Comparison of ENCODE assay signal across 9 mouse cellular contexts in the genomic region with DNA sequence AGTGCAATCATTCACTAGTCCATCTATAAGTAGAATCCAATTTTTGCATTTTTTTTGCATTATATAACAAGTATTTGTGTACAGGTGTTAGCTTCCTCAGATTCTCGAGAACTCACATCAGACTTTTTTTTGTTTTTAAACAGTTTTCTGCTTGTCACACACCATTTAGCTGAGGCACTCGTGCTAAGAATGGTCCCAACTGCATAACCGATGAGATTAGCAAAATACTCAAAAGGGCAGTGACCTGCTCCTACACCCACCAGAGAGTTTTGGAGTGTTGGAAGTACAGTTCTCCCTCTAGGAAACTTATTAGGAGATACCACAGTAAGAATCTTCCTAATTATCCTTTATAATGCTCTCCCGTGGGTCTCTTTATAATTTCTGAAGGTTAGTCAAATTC. TPM values are rescaled to one million over a fixed set of nuclear protein-coding genes. Genes with fewer than 3 reads are reported as not detected.
DNase-seq lines count a peak whose midpoint lies in the region; ATAC-seq and TF ChIP-seq lines count a peak whose summit lies in the region.
"Had no signal": no experiment of that assay in that cellular context is flagged by ENCODE, and none has a peak within 500 bp of the region (broad histone marks: within the 10 kb centered on the region; RNA-seq: fewer than 3 reads in every experiment).

No protein-coding gene starts in this region.

- no peaks in the 10 kb centered on the region for H3K36me3 ChIP-seq in heart, adult 2 months (ENCODE audit: control insufficient read depth, insufficient read depth, low read length)
- peaks cover 0 to 7% of the 10 kb centered on the region in 2 experiments for H3K36me3 ChIP-seq in CH12.LX (replicated peaks in 1 of 2; ENCODE audit: control insufficient read depth in 1 of 2, insufficient read depth in 1 of 2, low read length in 1 of 2)
- H3K36me3 ChIP-seq in hindbrain, embryonic 12.5 days: no peaks in the 10 kb centered on the region
- H3K36me3 ChIP-seq in midbrain, embryonic 10.5 days: 0 out of 2 replicates have a peak, but pooled peaks cover 4% of the 10 kb centered on the region

- peak overlapping the region; percentile 97 for H3K4me2 ChIP-seq in CH12.LX (ENCODE audit: insufficient read depth, low read depth, poor library complexity, severe bottlenecking)
- peak overlapping the region; percentile 92 for H3K4me2 ChIP-seq in hindbrain, embryonic 12.5 days (replicated peaks)

- TF ChIP-seq POLR2A in heart, adult 2 months (IDR thresholded peaks at IDR 0.05; ENCODE audit: insufficient read depth, low read depth, low read length): no peak
- TF ChIP-seq POLR2A in CH12.LX (IDR thresholded peaks at IDR 0.05; ENCODE audit: low read depth, low read length): no peak

- TF ChIP-seq CTCF in heart, adult 2 months (IDR thresholded peaks at IDR 0.05): no peak
- TF ChIP-seq CTCF in CH12.LX (conservative IDR thresholded peaks at IDR 0.05 in 1 of 2, IDR thresholded peaks at IDR 0.05 in 1 of 2; ENCODE audit: low read depth in 2 of 2, low read length in 2 of 2): no peak

- no peaks in the 10 kb centered on the region for H3K27me3 ChIP-seq in heart, adult 2 months (ENCODE audit: control insufficient read depth, insufficient read depth, low read length)
- no peaks in the 10 kb centered on the region for H3K27me3 ChIP-seq in CH12.LX (replicated peaks)
- no peaks in the 10 kb centered on the region for H3K27me3 ChIP-seq in hindbrain, embryonic 12.5 days
- H3K27me3 ChIP-seq in midbrain, embryonic 10.5 days (ENCODE audit: low read depth, poor library complexity, severe bottlenecking): peaks cover 9% of the 10 kb centered on the region

- no peaks in the 10 kb centered on the region for H3K9me3 ChIP-seq in CH12.LX (replicated peaks; ENCODE audit: low read length)
- no peaks in the 10 kb centered on the region for H3K9me3 ChIP-seq in hindbrain, embryonic 12.5 days (replicated peaks)
- H3K9me3 ChIP-seq in midbrain, embryonic 10.5 days (replicated peaks): no peaks in the 10 kb centered on the region

- H3K79me2 ChIP-seq in heart, adult 2 months (replicated peaks; ENCODE audit: control insufficient read depth, insufficient read depth, low read length): no peaks in the 10 kb centered on the region
- peaks cover 13% of the 10 kb centered on the region for H3K79me2 ChIP-seq in CH12.LX (replicated peaks; ENCODE audit: control insufficient read depth, extremely low read depth, insufficient read depth, poor library complexity, severe bottlenecking)

- TF ChIP-seq RAD21 in CH12.LX (IDR thresholded peaks at IDR 0.05; ENCODE audit: low read depth, low read length): no peak

- WGBS in heart, adult 2 months: 42% methylated on average over 4 of the region's 4 CpGs
- 35% methylated on average over 4 of the region's 4 CpGs for WGBS in hindbrain, embryonic 12.5 days
- WGBS in midbrain, embryonic 10.5 days: 28% methylated on average over 4 of the region's 4 CpGs

- H3K27ac ChIP-seq in heart, adult 2 months: no peak overlapping the region
- no peak overlapping the region for H3K27ac ChIP-seq in CH12.LX (ENCODE audit: insufficient read depth, low read depth)
- H3K27ac ChIP-seq in hindbrain, embryonic 12.5 days: no peak overlapping the region
- H3K27ac ChIP-seq in midbrain, embryonic 10.5 days (replicated peaks): no peak overlapping the region

- H3K4me1 ChIP-seq in heart, adult 2 months (ENCODE audit: control insufficient read depth, insufficient read depth, low read length): no peaks in the 10 kb centered on the region; the same call in 1 of the 2 replicates
- peaks cover 3 to 39% of the 10 kb centered on the region in 2 experiments; a peak in 3 of 4 replicates for H3K4me1 ChIP-seq in CH12.LX (ENCODE audit: control insufficient read depth in 1 of 2, insufficient read depth in 2 of 2)
- H3K4me1 ChIP-seq in hindbrain, embryonic 12.5 days: peaks cover 15% of the 10 kb centered on the region
- peaks cover 40% of the 10 kb centered on the region for H3K4me1 ChIP-seq in midbrain, embryonic 10.5 days

- intact Hi-C loops in heart, adult 2 months (cut with DNase I): loop anchor here (5.0 kb wide), 2 partner anchors 53 to 72 kb away; partner anchors contain the start of genes Cetn3 and Lysmd3

- in situ Hi-C loops in CH12.LX (cut with MboI; ENCODE audit: low pct_ligation_motif_present, low pct_unique_long_range_greater_than_20kb, low sequenced_read_pairs): no loop called here

- no peak for TF ChIP-seq EP300 in heart, adult 2 months (IDR thresholded peaks at IDR 0.05; ENCODE audit: insufficient read depth, low read depth, low read length)
- no peak for TF ChIP-seq EP300 in CH12.LX (IDR thresholded peaks at IDR 0.05; ENCODE audit: low read length)

- H3K9ac ChIP-seq in heart, adult 2 months (ENCODE audit: low read depth, low read length): no peak overlapping the region
- peak overlapping the region; percentile 38; the same call in 1 of the 2 replicates for H3K9ac ChIP-seq in CH12.LX (ENCODE audit: insufficient read depth, low read depth)
- H3K9ac ChIP-seq in hindbrain, embryonic 12.5 days: no peak overlapping the region

- dilution Hi-C loops in CH12.LX (cut with MboI; ENCODE audit: extremely low pct_ligation_motif_present, extremely low pct_unique_long_range_greater_than_20kb, low sequenced_read_pairs): no loop called here

- ATAC-seq in hindbrain, embryonic 12.5 days (ENCODE audit: low FRiP score): no peak
- no peak for ATAC-seq in erythroid progenitor cell, adult 5-6 weeks (replicated peaks; ENCODE audit: low FRiP score, poor library complexity, severe bottlenecking)

- no peak for DNase-seq in heart, adult 2 months
- no peak for DNase-seq in heart, adult 9 months (ENCODE audit: low spot score in 2 of 2)
- DNase-seq in CH12.LX (ENCODE audit: extremely low read depth): no peak
- no peak for DNase-seq in midbrain, embryonic 10.5 days (ENCODE audit: low spot score)
- DNase-seq in MN1 (ENCODE audit: low spot score): no peak
- no peak for DNase-seq in adipocyte (ENCODE audit: low spot score)
- DNase-seq: kidney, adult 18-20 months had no signal

- H3K4me3 ChIP-seq in heart, adult 2 months: peak overlapping the region; percentile 94; the same call in 1 of the 2 replicates
- peak overlapping the region; percentile 80 to 90 (median 88) for H3K4me3 ChIP-seq in CH12.LX (replicated peaks in 1 of 3; ENCODE audit: low read depth in 2 of 3, low read length in 2 of 3, poor library complexity in 1 of 3)
- peak overlapping the region; percentile 67 for H3K4me3 ChIP-seq in hindbrain, embryonic 12.5 days
- peak overlapping the region; percentile 89 for H3K4me3 ChIP-seq in midbrain, embryonic 10.5 days

TF ChIP-seq in CH12.LX, 34 proteins besides CTCF, POLR2A, EP300 and RAD21:
- TF ChIP-seq NRF1 (IDR thresholded peaks at IDR 0.05; ENCODE audit: low read depth, low read length) (no peak), SMC3 (IDR thresholded peaks at IDR 0.05; ENCODE audit: low read depth, low read length) (no peak), ZMIZ1 (IDR thresholded peaks at IDR 0.05; ENCODE audit: low read depth, low read length) (no peak), USF1 (IDR thresholded peaks at IDR 0.05; ENCODE audit: low read depth, low read length) (no peak), HCFC1 (IDR thresholded peaks at IDR 0.05; ENCODE audit: low read depth, low read length) (no peak), JUN (IDR thresholded peaks at IDR 0.05; ENCODE audit: insufficient read depth, low read depth, low read length) (no peak), MAFK (IDR thresholded peaks at IDR 0.05; ENCODE audit: insufficient replicate concordance, low read length) (no peak), JUND (conservative IDR thresholded peaks at IDR 0.05; ENCODE audit: low read depth, low read length) (no peak), ZC3H11A (IDR thresholded peaks at IDR 0.05; ENCODE audit: low read depth, low read length) (no peak), MXI1 (IDR thresholded peaks at IDR 0.05; ENCODE audit: low read depth, low read length) (no peak), GABPA (IDR thresholded peaks at IDR 0.05; ENCODE audit: insufficient replicate concordance, low read depth, low read length) (no peak), KAT2A (IDR thresholded peaks at IDR 0.05; ENCODE audit: insufficient replicate concordance, low read length) (no peak)

RNA-seq across cellular contexts. Expression of gene Polr3g, which starts 1.0 kb away (rescaled TPM):
- 1 to 10 TPM; 3.3 to 4.5 TPM for total RNA-seq in heart, adult 2 months (2021)
- polyA plus RNA-seq in heart, adult 2 months (2012; rRNA removed): 2.0 and 4.5 TPM in 2 replicates
- total RNA-seq in CH12.LX (2012; rRNA removed) (19.1 and 22.0 TPM in 2 replicates), CH12.LX (2014; rRNA removed) (51.2 and 52.5 TPM in 2 replicates)
- polyA plus RNA-seq in CH12.LX (2012; ENCODE audit: insufficient read length, low read depth): 45.2 and 54.0 TPM in 2 replicates
- polyA plus RNA-seq in hindbrain, embryonic 12.5 days (2016; fragmentation: Nextera tagmentation; extraction: Ambion mirVana): 7.5 and 9.0 TPM in 2 replicates
- 17.7 and 24.9 TPM in 2 replicates for polyA plus RNA-seq in midbrain, embryonic 10.5 days (2016; fragmentation: Nextera tagmentation; extraction: Ambion mirVana)
- 3.4 and 10.8 TPM in 2 replicates for total RNA-seq in erythroid progenitor cell, adult 5-6 weeks (2015; ENCODE audit: low replicate concordance)
- 1.4 and 1.9 TPM in 2 replicates for total RNA-seq in erythroid progenitor cell, adult 5-6 weeks (2017; ENCODE audit: low replicate concordance)

RNA-seq across cellular contexts. Expression of gene Mblac2, which starts 1.3 kb away (rescaled TPM):
- 1 to 10 TPM; 5.1 to 5.9 TPM for total RNA-seq in heart, adult 2 months (2021)
- 2.5 and 4.7 TPM in 2 replicates for polyA plus RNA-seq in heart, adult 2 months (2012; rRNA removed)
- total RNA-seq in CH12.LX (2012; rRNA removed) (0.38 and 0.42 TPM in 2 replicates), CH12.LX (2014; rRNA removed) (0.54 and 0.71 TPM in 2 replicates)
- 0.13 and 0.74 TPM in 2 replicates for polyA plus RNA-seq in CH12.LX (2012; ENCODE audit: insufficient read length, low read depth)
- polyA plus RNA-seq in hindbrain, embryonic 12.5 days (2016; fragmentation: Nextera tagmentation; extraction: Ambion mirVana): 9.9 and 10.1 TPM in 2 replicates
- polyA plus RNA-seq in midbrain, embryonic 10.5 days (2016; fragmentation: Nextera tagmentation; extraction: Ambion mirVana): 4.5 and 5.1 TPM in 2 replicates
- total RNA-seq in erythroid progenitor cell, adult 5-6 weeks (2015; ENCODE audit: low replicate concordance): 2.1 TPM in 1 of 2 replicates, not detected in the other
- not detected in 2 replicates for total RNA-seq in erythroid progenitor cell, adult 5-6 weeks (2017; ENCODE audit: low replicate concordance)

RNA-seq across cellular contexts. Expression of gene Lysmd3, which starts 52.3 kb away (rescaled TPM):
- total RNA-seq in heart, adult 2 months (2021): 10 to 100 TPM; 13.2 to 17.2 TPM
- 4.3 and 9.3 TPM in 2 replicates for polyA plus RNA-seq in heart, adult 2 months (2012; rRNA removed)
- total RNA-seq in CH12.LX (2012; rRNA removed): 12.4 and 15.1 TPM in 2 replicates
- total RNA-seq in CH12.LX (2014; rRNA removed): 17.7 and 19.7 TPM in 2 replicates
- 7.3 and 9.0 TPM in 2 replicates for polyA plus RNA-seq in CH12.LX (2012; ENCODE audit: insufficient read length, low read depth)
- 28.4 and 29.9 TPM in 2 replicates for polyA plus RNA-seq in hindbrain, embryonic 12.5 days (2016; fragmentation: Nextera tagmentation; extraction: Ambion mirVana)
- 26.4 and 26.8 TPM in 2 replicates for polyA plus RNA-seq in midbrain, embryonic 10.5 days (2016; fragmentation: Nextera tagmentation; extraction: Ambion mirVana)
- 28.1 and 59.9 TPM in 2 replicates for total RNA-seq in erythroid progenitor cell, adult 5-6 weeks (2015; ENCODE audit: low replicate concordance)
- total RNA-seq in erythroid progenitor cell, adult 5-6 weeks (2017; ENCODE audit: low replicate concordance): 42.2 and 44.3 TPM in 2 replicates
